ENCODE assay signal across 8 mouse cellular contexts in the genomic region with DNA sequence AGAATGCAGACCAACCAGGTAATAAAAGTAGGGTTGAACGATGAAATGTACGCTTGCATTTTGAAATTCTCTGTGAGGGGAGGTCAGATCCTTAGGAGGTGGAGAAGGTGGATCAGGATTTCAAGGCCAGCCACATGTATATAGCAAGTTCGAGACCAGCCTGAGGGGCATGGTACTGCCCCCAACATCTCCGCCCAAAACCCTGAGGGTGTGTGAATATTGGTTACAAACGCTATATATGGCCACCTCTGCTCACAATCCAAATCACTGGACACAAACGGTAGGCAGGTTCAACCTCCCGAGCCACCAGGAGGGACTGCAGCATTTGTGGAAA. TPM values are rescaled to one million over a fixed set of nuclear protein-coding genes. Genes with fewer than 3 reads are reported as not detected.
A peak's percentile ranks its signal among the peaks of the same experiment; 100 is the strongest.
DNase-seq lines count a peak whose midpoint lies in the region; ATAC-seq and TF ChIP-seq lines count a peak whose summit lies in the region.

No protein-coding gene starts in this region.

- H3K9ac ChIP-seq in hindbrain, postnatal 0 days (replicated peaks; ENCODE audit: low read length) = peak overlapping the region; percentile 66
- peak overlapping the region; percentile 72 for H3K9ac ChIP-seq in midbrain, embryonic 15.5 days

- DNase-seq in kidney, adult 2 months = no peak
- no peak for DNase-seq in kidney, adult 18-20 months
- DNase-seq in hindbrain, postnatal 0 days (ENCODE audit: low spot score) = no peak
- no peak for DNase-seq in layer of hippocampus, adult 18-20 months (ENCODE audit: low spot score in 2 of 2)
- no peak for DNase-seq in urinary bladder, adult 18-20 months (ENCODE audit: low spot score in 2 of 2)
- DNase-seq in c-Kit-positive CD71-positive TER-119-positive erythroid progenitor cells, embryonic 14.5 days (ENCODE audit: low spot score) = no peak

- no peaks in the 10 kb centered on the region for H3K27me3 ChIP-seq in kidney, adult 2 months (replicated peaks; ENCODE audit: control insufficient read depth, insufficient read depth, low read length)
- no peaks in the 10 kb centered on the region for H3K27me3 ChIP-seq in hindbrain, postnatal 0 days (ENCODE audit: insufficient read depth, low read length)
- no peaks in the 10 kb centered on the region for H3K27me3 ChIP-seq in midbrain, embryonic 15.5 days (replicated peaks)

- no peaks in the 10 kb centered on the region for H3K36me3 ChIP-seq in kidney, adult 2 months (ENCODE audit: control insufficient read depth, insufficient read depth, low read length)
- peaks cover 8% of the 10 kb centered on the region for H3K36me3 ChIP-seq in hindbrain, postnatal 0 days (ENCODE audit: insufficient read depth, low read length)
- H3K36me3 ChIP-seq in midbrain, embryonic 15.5 days (replicated peaks) = peaks cover 2% of the 10 kb centered on the region

- no peak for TF ChIP-seq POLR2A in kidney, adult 2 months (IDR thresholded peaks at IDR 0.05; ENCODE audit: low read depth, low read length)

- H3K9me3 ChIP-seq in hindbrain, postnatal 0 days (ENCODE audit: low read length) = no peaks in the 10 kb centered on the region
- H3K9me3 ChIP-seq in midbrain, embryonic 15.5 days = no peaks in the 10 kb centered on the region

- peak; percentile 72 for ATAC-seq in hindbrain, postnatal 0 days
- ATAC-seq in midbrain, embryonic 15.5 days (replicated peaks) = peak; percentile 73

- no peak for TF ChIP-seq CTCF in kidney, adult 2 months (conservative IDR thresholded peaks at IDR 0.05; ENCODE audit: insufficient read depth, insufficient read length, low read depth, low read length)
- peak; percentile 34 for TF ChIP-seq CTCF in hindbrain, postnatal 0 days (IDR thresholded peaks at IDR 0.05; ENCODE audit: low read depth)

- peak overlapping the region; percentile 72 for H3K4me3 ChIP-seq in kidney, adult 2 months (ENCODE audit: insufficient read depth, low read depth, low read length)
- H3K4me3 ChIP-seq in brown adipose tissue, adult 24 weeks (ENCODE audit: insufficient read depth, low read depth, low read length) = peak overlapping the region; percentile 84
- H3K4me3 ChIP-seq in hindbrain, postnatal 0 days (ENCODE audit: low read length) = peak overlapping the region; percentile 71
- peak overlapping the region; percentile 82 for H3K4me3 ChIP-seq in midbrain, embryonic 15.5 days

- whole genome bisulfite sequencing in kidney, adult 2 months = under 1% methylated on average over 7 of the region's 7 CpGs
- 1% methylated on average over 7 of the region's 7 CpGs for WGBS in hindbrain, postnatal 0 days
- WGBS in midbrain, embryonic 15.5 days = under 1% methylated on average over 7 of the region's 7 CpGs

- H3K27ac ChIP-seq in kidney, adult 2 months (ENCODE audit: insufficient read depth, low read depth, low read length) = no peak overlapping the region
- H3K27ac ChIP-seq in brown adipose tissue, adult 24 weeks (replicated peaks; ENCODE audit: low read depth, low read length) = no peak overlapping the region
- H3K27ac ChIP-seq in hindbrain, postnatal 0 days = peak overlapping the region; percentile 55; the same call in 1 of the 2 replicates
- H3K27ac ChIP-seq in midbrain, embryonic 15.5 days = peak overlapping the region; percentile 79

- H3K4me1 ChIP-seq in kidney, adult 2 months (ENCODE audit: control insufficient read depth, insufficient read depth, low read length) = no peaks in the 10 kb centered on the region
- H3K4me1 ChIP-seq in brown adipose tissue, adult 24 weeks (ENCODE audit: control insufficient read depth, insufficient read depth, insufficient read length, low read length) = peaks cover 2% of the 10 kb centered on the region; the same call in 1 of the 2 replicates
- no peaks in the 10 kb centered on the region for H3K4me1 ChIP-seq in hindbrain, postnatal 0 days (ENCODE audit: insufficient read depth, low read length)
- H3K4me1 ChIP-seq in midbrain, embryonic 15.5 days = peaks cover 18% of the 10 kb centered on the region

- peak overlapping the region; percentile 62 for H3K4me2 ChIP-seq in hindbrain, postnatal 0 days (ENCODE audit: low read depth, low read length)
- H3K4me2 ChIP-seq in midbrain, embryonic 15.5 days = peak overlapping the region; percentile 78

RNA-seq across cellular contexts. Expression of a gene that starts 0.3 kb away (rescaled TPM):
- 0.39 and 0.44 TPM in 2 replicates for polyA plus RNA-seq in kidney, adult 2 months (2012; rRNA removed)
- not detected in 2 replicates for polyA plus RNA-seq in brown adipose tissue, adult 24 weeks (2012; ENCODE audit: insufficient read depth, insufficient read length, missing spikeins)
- 9.3 and 13.5 TPM in 2 replicates for total RNA-seq in hindbrain, postnatal 0 days (2014; rRNA removed)
- polyA plus RNA-seq in hindbrain, postnatal 0 days (2015; fragmentation: Nextera tagmentation; extraction: Ambion mirVana) = 7.8 and 9.6 TPM in 2 replicates
- 14.0 TPM in 2 replicates for polyA plus RNA-seq in midbrain, embryonic 15.5 days (2015; fragmentation: Nextera tagmentation; extraction: Ambion mirVana)
- total RNA-seq in layer of hippocampus, adult 18-20 months (2021) = 1 to 10 TPM; 2.5 to 2.9 TPM

RNA-seq across cellular contexts. Expression of a gene that starts 36.4 kb away (rescaled TPM):
- 0.04 and 0.06 TPM in 2 replicates for polyA plus RNA-seq in kidney, adult 2 months (2012; rRNA removed)
- not detected in 2 replicates for polyA plus RNA-seq in brown adipose tissue, adult 24 weeks (2012; ENCODE audit: insufficient read depth, insufficient read length, missing spikeins)
- not detected in 2 replicates for total RNA-seq in hindbrain, postnatal 0 days (2014; rRNA removed)
- polyA plus RNA-seq in hindbrain, postnatal 0 days (2015; fragmentation: Nextera tagmentation; extraction: Ambion mirVana) = not detected in 2 replicates
- polyA plus RNA-seq in midbrain, embryonic 15.5 days (2015; fragmentation: Nextera tagmentation; extraction: Ambion mirVana) = not detected in 2 replicates
- under 1 TPM in 1 of 2 experiments, not detected in 1; 0.12 TPM for total RNA-seq in layer of hippocampus, adult 18-20 months (2021)

Comparison
In these comparisons a context has a peak if more than half of its experiments do, and no peak if none do; other contexts are left out.
1. H3K27ac ChIP-seq: peak in hindbrain, postnatal 0 days (single experiment) and midbrain, embryonic 15.5 days (single experiment); none in kidney, adult 2 months (single experiment) and brown adipose tissue, adult 24 weeks (single experiment).
2. Peak in every context shown above with its lines, with median percentiles within 50 percentile points of each other: H3K4me3 ChIP-seq.